Mouse (Mus musculus) CH12F3 (cell line): ENCODE data around the gene Atp6v0a2.

ENCODE experiments used
- in situ Hi-C: fragments of 300-500 bp; cut with MboI; formaldehyde crosslinking; loops from 2 replicates; pipeline ENCODE4 v1.14.3; 2020; ENCODE audit warnings: low sequenced_read_pairs

Gene Atp6v0a2

GRCm38 (mm10) chr5:124636139-124636538 lies 7.8 kb downstream of the Atp6v0a2 start:
- in situ Hi-C loops = no loop called here

GRCm38 (mm10) chr5:124636694-124637093 lies 8.3 kb downstream of the Atp6v0a2 start:
- in situ Hi-C loops = no loop called here

- in situ Hi-C loops = no loop called here
Observed at GRCm38 (mm10) chr5:124637300-124637699, 8.9 kb downstream of the Atp6v0a2 start.

GRCm38 (mm10) chr5:124637836-124638235 lies 9.5 kb downstream of the Atp6v0a2 start:
- in situ Hi-C loops = no loop called here

GRCm38 (mm10) chr5:124713741-124714140 lies 85.4 kb downstream of the Atp6v0a2 start:
- in situ Hi-C loops = no loop called here

- in situ Hi-C loops = no loop called here
Observed at GRCm38 (mm10) chr5:124715135-124715534, 86.8 kb downstream of the Atp6v0a2 start.

- in situ Hi-C loops = no loop called here
Observed at GRCm38 (mm10) chr5:124717969-124718368, 89.6 kb downstream of the Atp6v0a2 start.

- in situ Hi-C loops = no loop called here
Observed at GRCm38 (mm10) chr5:124718396-124718795, 90.0 kb downstream of the Atp6v0a2 start.

- in situ Hi-C loops = no loop called here
Observed at GRCm38 (mm10) chr5:124723125-124723524, 94.7 kb downstream of the Atp6v0a2 start.

- in situ Hi-C loops = no loop called here
Observed at GRCm38 (mm10) chr5:124724997-124725396, 96.6 kb downstream of the Atp6v0a2 start, which contains the start of gene Dnah10. Dnah10 (plus strand) TSS chr5:124725085.

GRCm38 (mm10) chr5:124729662-124730206 lies 101.4 kb downstream of the Atp6v0a2 start:
- in situ Hi-C loops = no loop called here

- in situ Hi-C loops = no loop called here
Observed at GRCm38 (mm10) chr5:124733961-124734360, 105.6 kb downstream of the Atp6v0a2 start.

- in situ Hi-C loops = no loop called here
Observed at GRCm38 (mm10) chr5:124741898-124742599, 113.7 kb downstream of the Atp6v0a2 start.

GRCm38 (mm10) chr5:124743841-124744240 lies 115.5 kb downstream of the Atp6v0a2 start:
- in situ Hi-C loops = no loop called here

- in situ Hi-C loops = no loop called here
Observed at GRCm38 (mm10) chr5:124746220-124746619, 117.8 kb downstream of the Atp6v0a2 start.

GRCm38 (mm10) chr5:124748296-124748695 lies 119.9 kb downstream of the Atp6v0a2 start:
- in situ Hi-C loops = no loop called here

- in situ Hi-C loops = no loop called here
Observed at GRCm38 (mm10) chr5:124751656-124752055, 123.3 kb downstream of the Atp6v0a2 start.

- in situ Hi-C loops = no loop called here
Observed at GRCm38 (mm10) chr5:124761011-124761410, 132.6 kb downstream of the Atp6v0a2 start.

GRCm38 (mm10) chr5:124761787-124762186 lies 133.4 kb downstream of the Atp6v0a2 start:
- in situ Hi-C loops = no loop called here
